In the genomic region with DNA sequence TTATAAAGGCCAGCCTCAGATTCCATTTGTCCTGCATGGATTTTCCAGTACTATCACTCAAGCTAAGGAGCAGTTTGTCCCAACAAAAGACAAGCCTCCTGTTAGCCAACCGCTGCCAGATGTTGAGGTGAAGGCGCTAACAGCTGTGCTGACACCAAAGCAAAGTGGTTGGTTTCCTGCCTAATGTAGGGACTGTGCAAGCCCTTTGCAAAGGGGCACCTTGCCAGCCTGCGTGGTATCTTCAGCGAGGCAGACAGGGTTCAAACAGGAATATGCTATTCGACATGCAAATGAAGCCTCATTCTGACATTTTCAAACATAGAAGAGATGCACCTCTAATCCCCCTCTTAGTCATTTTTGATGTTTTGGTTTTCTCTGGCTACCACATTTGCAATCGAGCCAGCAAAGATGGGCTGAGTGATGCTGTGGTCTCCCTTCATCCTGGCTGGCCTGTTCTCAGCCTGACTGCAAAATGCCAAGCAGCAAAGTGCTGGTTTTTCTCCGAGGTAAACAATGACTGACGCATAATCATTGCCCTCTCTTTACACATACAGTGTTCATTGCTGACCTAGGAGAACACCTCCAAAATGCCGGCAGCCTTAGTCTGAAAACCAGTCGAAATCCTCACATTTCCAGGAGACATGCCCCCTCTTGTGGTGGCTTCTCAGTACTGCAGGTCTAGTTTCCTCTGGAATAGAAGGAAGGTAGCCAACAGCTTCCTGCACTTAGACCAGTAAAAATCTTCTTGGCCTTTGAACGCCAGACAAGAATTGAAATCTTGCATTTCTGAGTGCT, we compare ENCODE assay signal across 8 mouse cellular contexts.
DNase-seq lines count a peak whose midpoint lies in the region; ATAC-seq lines count a peak whose summit lies in the region.

No protein-coding gene starts in this region.

- DNase-seq in MN1 (ENCODE audit: low spot score) = peak; percentile 88
- peak; percentile 52 for DNase-seq in cerebellum, adult 11-12 months
- DNase-seq in heart, postnatal 4 days = peak; percentile 88
- DNase-seq in layer of hippocampus, adult 9-11 months = peak; percentile 76
- DNase-seq in lung, postnatal 10 days = peak; percentile 84
- peak; percentile 34 for DNase-seq in retina, adult 2 months (ENCODE audit: low read depth, low spot score)
- DNase-seq in thymus, postnatal 14 days = peak; percentile 86

- whole genome bisulfite sequencing in forebrain, embryonic 15.5 days = 43% methylated on average over 11 of the region's 11 CpGs

- H3K27me3 ChIP-seq in forebrain, embryonic 15.5 days = no peaks in the 10 kb centered on the region

- H3K4me1 ChIP-seq in forebrain, embryonic 15.5 days = no peaks in the 10 kb centered on the region

- H3K4me3 ChIP-seq in forebrain, embryonic 15.5 days = no peak overlapping the region

- no peaks in the 10 kb centered on the region for H3K36me3 ChIP-seq in forebrain, embryonic 15.5 days

- H3K4me2 ChIP-seq in forebrain, embryonic 15.5 days (replicated peaks) = peak overlapping the region; percentile 31

- ATAC-seq in forebrain, embryonic 15.5 days (replicated peaks) = peak; percentile 57

- no peak overlapping the region for H3K9ac ChIP-seq in forebrain, embryonic 15.5 days (replicated peaks)

- no peak overlapping the region for H3K27ac ChIP-seq in forebrain, embryonic 15.5 days (replicated peaks)

- no peaks in the 10 kb centered on the region for H3K9me3 ChIP-seq in forebrain, embryonic 15.5 days

Comparison
In these comparisons a context has a peak if more than half of its experiments do, and no peak if none do; other contexts are left out.
1. DNase-seq: peak in every context shown above with its lines; median percentile 88 in MN1; 88 in heart, postnatal 4 days; 86 in thymus, postnatal 14 days; 84 in lung, postnatal 10 days; 76 in layer of hippocampus, adult 9-11 months; 52 in cerebellum, adult 11-12 months; 34 in retina, adult 2 months.